11 mouse cellular contexts compared by ENCODE assay signal in genomic region chr6:111866101-111866598, GRCm38 (mm10).
DNase-seq lines count a peak whose midpoint lies in the region; ATAC-seq and TF ChIP-seq lines count a peak whose summit lies in the region.
"Had no signal": no experiment of that assay in that cellular context is flagged by ENCODE, and none has a peak within 500 bp of the region (broad histone marks: within the 10 kb centered on the region; RNA-seq: fewer than 3 reads in every experiment).

No protein-coding gene starts in this region.

- no peaks in the 10 kb centered on the region for H3K9me3 ChIP-seq in kidney, embryonic 14.5 days (ENCODE audit: control insufficient read depth, low read length)

- no peak for ATAC-seq in kidney, embryonic 14.5 days (ENCODE audit: low FRiP score, low TSS enrichment)

- no peak overlapping the region for H3K9ac ChIP-seq in kidney, embryonic 14.5 days (ENCODE audit: low read depth, low read length)
- H3K9ac ChIP-seq: liver, embryonic 14.5 days had no signal

- H3K4me3 ChIP-seq in thymus, adult 2 months (ENCODE audit: control insufficient read depth, insufficient read depth, low read length): no peak overlapping the region
- no peak overlapping the region for H3K4me3 ChIP-seq in kidney, embryonic 14.5 days (ENCODE audit: low read length)
- H3K4me3 ChIP-seq: gastrocnemius, adult 2 months had no signal

- DNase-seq in right cerebral cortex, adult 2 months (ENCODE audit: low spot score in 2 of 2): peak; percentile 6 to 10
- no peak for DNase-seq in right cerebral cortex, postnatal 4 days
- peak; percentile 77 to 80 for DNase-seq in cerebellum, postnatal 36 days
- peak; percentile 84 for DNase-seq in layer of hippocampus, adult 9-11 months
- peak; percentile 51 for DNase-seq in telencephalon, adult 2 months (ENCODE audit: low read depth, low spot score)
- DNase-seq in thymus, adult 2 months: no peak
- no peak for DNase-seq in kidney, postnatal 4 days
- DNase-seq: gastrocnemius, adult 2 months; kidney, postnatal 36 days had no signal

- H3K4me1 ChIP-seq in thymus, adult 2 months (replicated peaks; ENCODE audit: control insufficient read depth, insufficient read depth, low read length): no peaks in the 10 kb centered on the region
- H3K4me1 ChIP-seq in kidney, embryonic 14.5 days (ENCODE audit: control insufficient read depth, insufficient read depth, low read length): no peaks in the 10 kb centered on the region

- no peak overlapping the region for H3K4me2 ChIP-seq in kidney, embryonic 14.5 days (replicated peaks; ENCODE audit: low read depth, low read length)

- TF ChIP-seq CTCF in thymus, adult 2 months (IDR thresholded peaks at IDR 0.05; ENCODE audit: borderline replicate concordance, control insufficient read depth, extremely low read depth, insufficient read depth, low read length, poor library complexity): no peak

- WGBS in thymus, adult 2 months: 64% methylated on average over 3 of the region's 3 CpGs
- 68% methylated on average over 3 of the region's 3 CpGs for WGBS in kidney, embryonic 14.5 days

- TF ChIP-seq POLR2A in thymus, adult 2 months (IDR thresholded peaks at IDR 0.05; ENCODE audit: control insufficient read depth, extremely low read depth, insufficient read depth, low read length, poor library complexity): no peak

- H3K36me3 ChIP-seq in thymus, adult 2 months (ENCODE audit: control insufficient read depth, insufficient read depth, low read length): no peaks in the 10 kb centered on the region
- no peaks in the 10 kb centered on the region for H3K36me3 ChIP-seq in kidney, embryonic 14.5 days (ENCODE audit: control insufficient read depth, insufficient read depth, low read length)

- H3K27ac ChIP-seq in thymus, adult 2 months (ENCODE audit: control insufficient read depth, insufficient read depth, low read length): no peak overlapping the region
- H3K27ac ChIP-seq in kidney, embryonic 14.5 days (ENCODE audit: low read depth, low read length): no peak overlapping the region
- H3K27ac ChIP-seq: gastrocnemius, adult 2 months; liver, embryonic 14.5 days had no signal

- no peaks in the 10 kb centered on the region for H3K27me3 ChIP-seq in thymus, adult 2 months (ENCODE audit: control insufficient read depth, insufficient read depth, low read length)
- H3K27me3 ChIP-seq in kidney, embryonic 14.5 days (ENCODE audit: control insufficient read depth, insufficient read depth, low read length): no peaks in the 10 kb centered on the region

Comparison
In these comparisons a context has a peak if more than half of its experiments do, and no peak if none do; other contexts are left out.
1. DNase-seq: peak in right cerebral cortex, adult 2 months (2 of 2), cerebellum, postnatal 36 days (2 of 2), layer of hippocampus, adult 9-11 months (single experiment) and telencephalon, adult 2 months (single experiment); none in right cerebral cortex, postnatal 4 days (single experiment), thymus, adult 2 months (single experiment) and kidney, postnatal 4 days (0 of 2).